Mouse (Mus musculus): ENCODE results near the gene Hsf5.

DNA sequence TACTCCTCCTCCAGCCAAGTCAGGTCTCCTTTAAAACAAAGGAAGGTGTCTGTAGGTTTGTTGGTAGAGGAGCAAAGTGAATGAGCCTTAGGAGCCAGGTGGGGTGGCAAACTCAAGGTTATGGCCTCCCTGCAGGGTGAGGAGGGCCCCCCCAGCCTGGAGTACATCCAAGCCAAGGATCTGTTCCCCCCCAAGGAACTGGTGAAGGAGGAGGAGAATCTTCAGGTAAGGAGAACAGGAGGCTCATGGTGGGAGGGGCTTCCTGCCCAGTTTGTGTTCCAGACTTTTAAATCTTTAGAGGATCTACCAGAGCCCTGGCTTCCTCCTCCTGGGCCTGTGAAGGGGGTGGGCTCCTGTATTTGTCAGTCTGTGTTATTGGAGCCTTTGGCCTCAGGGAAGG lies 19.9 kb upstream of the Hsf5 start:
- TF ChIP-seq EP300 (IDR thresholded peaks at IDR 0.05; ENCODE audit: insufficient read depth, low read depth, low read length), result no peak
- no peak for TF ChIP-seq CTCF (IDR thresholded peaks at IDR 0.05)
- TF ChIP-seq POLR2A (IDR thresholded peaks at IDR 0.05; ENCODE audit: insufficient read depth, low read depth, low read length), result no peak
